Mouse (Mus musculus) liver, adult 2 months (tissue): ENCODE measurements around the gene Zfp382. TPM values are rescaled to one million over a fixed set of nuclear protein-coding genes. Genes with fewer than 3 reads are reported as not detected.
"Not testable (repeated sequence)": the region's sequence is repeated elsewhere in the genome, so short reads cannot be mapped to it uniquely, and the experiment has no call there.

Source experiments
- DNase-seq: peaks from one replicate; pipeline ENCODE4 v3.0.0-alpha.2; 2011; ENCODE audit warnings: low read depth, low spot score; ENCODE audit errors: extremely low read depth
- H3K27ac ChIP-seq: fragments of 200-500 bp; replicated peaks from 2 replicates; pipeline ENCODE4 v1.5.1; 2012; ENCODE audit warnings: low read depth, mild to moderate bottlenecking, control low read depth, inconsistent platforms, low read length; ENCODE audit not compliant: insufficient read depth
- H3K27me3 ChIP-seq: fragments of 200-500 bp; 2 replicates; pipeline ENCODE4 v1.6.1; 2012; ENCODE audit warnings: mild to moderate bottlenecking, moderate library complexity, low read length, inconsistent platforms; ENCODE audit not compliant: control insufficient read depth, insufficient read depth
- H3K36me3 ChIP-seq: fragments of 200-500 bp; 2 replicates; pipeline ENCODE4 v1.6.1; 2012; ENCODE audit warnings: low read length, inconsistent platforms; ENCODE audit not compliant: control insufficient read depth, insufficient read depth
- H3K4me1 ChIP-seq: fragments of 200-500 bp; 2 replicates; pipeline ENCODE4 v1.6.1; 2011; ENCODE audit warnings: low read length; ENCODE audit not compliant: control insufficient read depth, insufficient read depth
- H3K4me3 ChIP-seq: fragments of 200-500 bp; 2 replicates; pipeline ENCODE4 v1.5.1; 2011; ENCODE audit warnings: low read depth, mild to moderate bottlenecking, control low read depth, low read length, moderate library complexity; ENCODE audit not compliant: insufficient read depth
- H3K79me2 ChIP-seq: fragments of 200-500 bp; 2 replicates; pipeline ENCODE4 v1.6.1; 2012; ENCODE audit warnings: inconsistent platforms, mild to moderate bottlenecking, low read length, moderate library complexity; ENCODE audit not compliant: control insufficient read depth, insufficient read depth
- H3K9ac ChIP-seq: fragments of 200-500 bp; 2 replicates; pipeline ENCODE4 v1.6.1; 2012; ENCODE audit warnings: low read depth, mild to moderate bottlenecking, control low read depth, inconsistent platforms, low read length
- CTCF ChIP-seq: fragments of 200-500 bp; IDR thresholded peaks from 2 replicates; pipeline ENCODE4 v1.5.1; 2011; ENCODE audit warnings: low read depth, low read length, control low read depth
- POLR2A ChIP-seq: fragments of 200-500 bp; IDR thresholded peaks from 2 replicates; pipeline ENCODE4 v1.6.1; 2011; ENCODE audit warnings: low read length, control low read depth; ENCODE audit not compliant: insufficient read depth; ENCODE audit errors: extremely low read depth
- WGBS: fragments of 180-500 bp; shearing (Covaris S2); methylation state at CpG from one replicate; pipeline ENCODE4 v1.1.7; 2018; 5-methylcytosine and 5-hydroxymethylcytosine counted together
- polyA plus RNA-seq: library from polyadenylated mRNA; depleted of rRNA; stranded (reverse); fragments of >200 nt; gene quantifications from 2 replicates; pipeline ENCODE4 v1.2.3, GENCODE M21; 2012; rRNA removed
- total RNA-seq: library from RNA; depleted of rRNA; stranded (reverse); fragments of >200 nt; gene quantifications from 2 replicates; pipeline ENCODE4 v1.2.3, GENCODE M21; 2014; rRNA removed

Zfp382 gene
- total and polyA plus RNA-seq, 2 experiments, result 0.07 to 0.74 TPM

- no peak for DNase-seq
- Histone ChIP-seq H3K9ac (no peak overlapping the region), H3K4me1 (no peaks in the 10 kb centered on the region), H3K4me3 (no peak overlapping the region; the same call in 1 of the 2 replicates), H3K36me3 (peaks cover 10% of the 10 kb centered on the region), H3K79me2 (no peaks in the 10 kb centered on the region), H3K27me3 (no peaks in the 10 kb centered on the region), H3K27ac (no peak overlapping the region)
- WGBS, result 74% methylated on average over 12 of the region's 12 CpGs
- TF ChIP-seq CTCF (no peak), POLR2A (no peak)
Observed at GRCm38 (mm10) chr7:30176474-30176873, 54.7 kb downstream of the Zfp382 start.

- no peaks in the 10 kb centered on the region for H3K27me3 ChIP-seq
- WGBS, result 88% methylated on average over 11 of the region's 11 CpGs
- H3K4me1 ChIP-seq, result no peaks in the 10 kb centered on the region
- TF ChIP-seq CTCF, result no peak
- no peak for TF ChIP-seq POLR2A
- H3K79me2 ChIP-seq, result no peaks in the 10 kb centered on the region
- no peak overlapping the region for H3K27ac ChIP-seq
- H3K36me3 ChIP-seq, result peaks cover 10% of the 10 kb centered on the region
- no peak for DNase-seq
- no peak overlapping the region for H3K9ac ChIP-seq
- no peak overlapping the region for H3K4me3 ChIP-seq
Observed at GRCm38 (mm10) chr7:30178256-30178655, 56.5 kb downstream of the Zfp382 start.

- DNase-seq, result peak; percentile 58
- Histone ChIP-seq H3K36me3 (peaks cover 10% of the 10 kb centered on the region), H3K27ac (no peak overlapping the region), H3K79me2 (no peaks in the 10 kb centered on the region), H3K4me1 (peaks cover 3% of the 10 kb centered on the region), H3K27me3 (no peaks in the 10 kb centered on the region), H3K4me3 (no peak overlapping the region), H3K9ac (no peak overlapping the region)
- no peak for TF ChIP-seq POLR2A
- peak; percentile 67 for TF ChIP-seq CTCF
- WGBS, result 1% methylated on average over 4 of the region's 4 CpGs
Observed at GRCm38 (mm10) chr7:30181308-30181707, 59.6 kb downstream of the Zfp382 start.

DNA sequence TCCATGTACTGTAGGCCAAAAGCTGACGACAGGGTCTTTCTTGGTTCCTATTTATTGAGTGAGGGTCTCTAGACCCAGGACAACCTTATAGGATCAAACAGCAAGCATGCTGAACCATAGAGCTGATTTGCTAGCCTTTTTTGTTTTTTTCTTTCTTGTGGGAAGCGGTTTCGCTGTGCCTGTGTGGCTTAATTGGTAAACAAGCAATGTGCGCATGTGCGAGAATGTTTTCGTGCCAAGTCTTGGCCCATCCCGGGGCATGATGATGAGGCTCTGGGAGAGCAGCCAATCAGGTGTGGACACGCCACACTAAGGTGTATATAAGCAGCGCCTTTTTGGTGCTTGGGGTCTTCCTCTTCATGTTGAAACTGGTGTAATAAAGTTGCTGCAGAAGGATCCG lies 60.2 kb downstream of the Zfp382 start:
- 84% methylated on average over 10 of the region's 10 CpGs for WGBS
- H3K36me3 ChIP-seq, result peaks cover 10% of the 10 kb centered on the region
- not testable (repeated sequence) for H3K4me1 ChIP-seq, H3K27ac ChIP-seq, H3K9ac ChIP-seq, H3K27me3 ChIP-seq, H3K79me2 ChIP-seq, DNase-seq, H3K4me3 ChIP-seq

- H3K9ac ChIP-seq, H3K4me1 ChIP-seq, H3K79me2 ChIP-seq, H3K27ac ChIP-seq, DNase-seq, H3K27me3 ChIP-seq, H3K4me3 ChIP-seq: not testable (repeated sequence)
- WGBS, result 78% methylated on average over 7 of the region's 7 CpGs
- peaks cover 13% of the 10 kb centered on the region for H3K36me3 ChIP-seq
Observed at GRCm38 (mm10) chr7:30183189-30183588, 61.4 kb downstream of the Zfp382 start.

DNA sequence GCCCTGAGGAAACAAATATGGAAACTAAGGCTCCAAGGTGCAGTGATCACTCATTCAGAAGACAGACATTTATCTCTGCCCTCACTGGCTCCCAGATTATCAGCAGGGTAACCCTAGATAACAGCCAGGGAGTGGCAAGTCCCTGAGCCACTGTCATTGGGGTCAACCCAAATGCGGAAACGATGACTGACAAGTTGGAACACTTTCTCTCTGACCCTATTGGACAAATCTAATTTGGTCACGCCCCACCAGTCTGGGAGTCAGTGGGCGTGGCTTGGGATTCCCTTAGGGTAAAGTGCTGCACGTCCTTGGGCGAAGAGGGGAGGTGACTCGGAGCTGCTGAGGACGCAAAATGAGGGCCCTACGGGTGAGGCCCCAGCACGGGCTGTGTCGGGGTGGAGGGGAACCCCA lies 62.1 kb downstream of the Zfp382 start, which contains the start of gene Cox7a1:
TSS of gene Cox7a1 (plus strand) at position 266 of the 411 bp plus-strand sequence.
- DNase-seq, result peak; percentile 89
- TF ChIP-seq CTCF (no peak), POLR2A (0 out of 2 replicates have a peak, but pooled peaks have one; percentile 17)
- WGBS, result 0% methylated on average over 11 of the region's 11 CpGs

More for the DNA sequence above, 62.1 kb downstream of the Zfp382 start, which contains the start of gene Cox7a1:
- H3K27me3 ChIP-seq, result no peaks in the 10 kb centered on the region
- peak within 1 kb of the TSS; percentile 47 for H3K4me3 ChIP-seq
- peak within 1 kb of the TSS; percentile 46; the same call in 1 of the 2 replicates for H3K9ac ChIP-seq
- H3K27ac ChIP-seq, result peak within 1 kb of the TSS; percentile 20; the same call in 1 of the 2 replicates
- H3K36me3 ChIP-seq, result peaks cover 7% of the 10 kb centered on the region; the same call in 1 of the 2 replicates
- H3K79me2 ChIP-seq, result no peaks in the 10 kb centered on the region
- H3K4me1 ChIP-seq, result peaks cover 3% of the 10 kb centered on the region

Other genes with a start within 250 kb of the Zfp382 start
- gene Zfp27, start 215.4 kb upstream of the Zfp382 start, total RNA-seq, result 3.6 and 4.6 TPM in 2 replicates
- 1.1 and 1.3 TPM in 2 replicates for gene Zfp27, start 215.4 kb upstream of the Zfp382 start, polyA plus RNA-seq
- gene Zfp383, start 213.7 kb upstream of the Zfp382 start, total RNA-seq, result 2.4 and 3.2 TPM in 2 replicates
- 0.36 and 0.51 TPM in 2 replicates for gene Zfp383, start 213.7 kb upstream of the Zfp382 start, polyA plus RNA-seq
- gene Zfp74, start 167.9 kb upstream of the Zfp382 start, total RNA-seq, result 2.4 and 2.6 TPM in 2 replicates
- 2.3 and 2.7 TPM in 2 replicates for gene Zfp74, start 167.9 kb upstream of the Zfp382 start, polyA plus RNA-seq
- gene Zfp568, start 138.0 kb upstream of the Zfp382 start, total RNA-seq, result 8.7 and 8.8 TPM in 2 replicates
- gene Zfp568, start 138.0 kb upstream of the Zfp382 start, polyA plus RNA-seq, result 4.3 and 4.9 TPM in 2 replicates
- gene Zfp14, start 70.6 kb upstream of the Zfp382 start, total RNA-seq, result 1.1 TPM in 2 replicates
- 0.49 and 0.65 TPM in 2 replicates for gene Zfp14, start 70.6 kb upstream of the Zfp382 start, polyA plus RNA-seq
- 0.40 and 0.46 TPM in 2 replicates for gene Zfp82, start 49.0 kb upstream of the Zfp382 start, total RNA-seq
- 0.04 and 0.14 TPM in 2 replicates for gene Zfp82, start 49.0 kb upstream of the Zfp382 start, polyA plus RNA-seq
- gene Gm26920, start 31.5 kb upstream of the Zfp382 start, total RNA-seq, result 0.13 TPM in 1 of 2 replicates, not detected in the other
- not detected in 2 replicates for gene Gm26920, start 31.5 kb upstream of the Zfp382 start, polyA plus RNA-seq
- 0.37 and 0.67 TPM in 2 replicates for gene Zfp566, start 31.4 kb upstream of the Zfp382 start, total RNA-seq
- 0.56 and 1.9 TPM in 2 replicates for gene Zfp566, start 31.4 kb upstream of the Zfp382 start, polyA plus RNA-seq
- 19.0 and 19.6 TPM in 2 replicates for gene Zfp260, start 27.2 kb upstream of the Zfp382 start, total RNA-seq
- gene Zfp260, start 27.2 kb upstream of the Zfp382 start, polyA plus RNA-seq, result 8.3 and 11.1 TPM in 2 replicates
- gene Zfp146, start 47.8 kb downstream of the Zfp382 start, total RNA-seq, result 16.3 and 20.8 TPM in 2 replicates
- gene Zfp146, start 47.8 kb downstream of the Zfp382 start, polyA plus RNA-seq, result 5.1 and 6.9 TPM in 2 replicates
- 6.1 and 9.7 TPM in 2 replicates for gene Cox7a1, start 62.2 kb downstream of the Zfp382 start, total RNA-seq
- gene Cox7a1, start 62.2 kb downstream of the Zfp382 start, polyA plus RNA-seq, result 2.0 and 2.8 TPM in 2 replicates
- gene Capns1, start 76.9 kb downstream of the Zfp382 start, total RNA-seq, result 65.5 and 73.6 TPM in 2 replicates
- 235 and 253 TPM in 2 replicates for gene Capns1, start 76.9 kb downstream of the Zfp382 start, polyA plus RNA-seq
- 57.1 and 68.6 TPM in 2 replicates for gene Polr2i, start 110.0 kb downstream of the Zfp382 start, total RNA-seq
- gene Polr2i, start 110.0 kb downstream of the Zfp382 start, polyA plus RNA-seq, result 99.9 and 109 TPM in 2 replicates
- gene Tbcb, start 110.3 kb downstream of the Zfp382 start, total RNA-seq, result 32.3 and 32.5 TPM in 2 replicates
- 21.5 and 22.1 TPM in 2 replicates for gene Tbcb, start 110.3 kb downstream of the Zfp382 start, polyA plus RNA-seq
- not detected in 2 replicates for gene Ovol3, start 113.8 kb downstream of the Zfp382 start, total RNA-seq
- gene Ovol3, start 113.8 kb downstream of the Zfp382 start, polyA plus RNA-seq, result 0.94 and 1.0 TPM in 2 replicates
- not detected in 2 replicates for gene Thap8, start 158.2 kb downstream of the Zfp382 start, total RNA-seq
- not detected in 2 replicates for gene Thap8, start 158.2 kb downstream of the Zfp382 start, polyA plus RNA-seq
- 0.55 and 0.81 TPM in 2 replicates for gene Wdr62, start 158.5 kb downstream of the Zfp382 start, total RNA-seq
- 4.8 and 5.9 TPM in 2 replicates for gene Wdr62, start 158.5 kb downstream of the Zfp382 start, polyA plus RNA-seq
- 0.18 and 0.54 TPM in 2 replicates for gene Clip3, start 169.8 kb downstream of the Zfp382 start, total RNA-seq
- gene Clip3, start 169.8 kb downstream of the Zfp382 start, polyA plus RNA-seq, result 0.24 and 0.80 TPM in 2 replicates
- gene Alkbh6, start 186.8 kb downstream of the Zfp382 start, total RNA-seq, result 15.0 and 16.8 TPM in 2 replicates
- gene Alkbh6, start 186.8 kb downstream of the Zfp382 start, polyA plus RNA-seq, result 38.7 and 51.4 TPM in 2 replicates
- 1.7 and 3.5 TPM in 2 replicates for gene Syne4, start 192.9 kb downstream of the Zfp382 start, total RNA-seq
- 2.2 and 4.9 TPM in 2 replicates for gene Syne4, start 192.9 kb downstream of the Zfp382 start, polyA plus RNA-seq
- 0.18 and 0.34 TPM in 2 replicates for gene E130208F15Rik, start 199.8 kb downstream of the Zfp382 start, total RNA-seq
- gene E130208F15Rik, start 199.8 kb downstream of the Zfp382 start, polyA plus RNA-seq, result 0.06 and 0.39 TPM in 2 replicates
- 4.0 and 4.4 TPM in 2 replicates for gene Sdhaf1, start 202.0 kb downstream of the Zfp382 start, total RNA-seq
- 15.8 and 16.2 TPM in 2 replicates for gene Sdhaf1, start 202.0 kb downstream of the Zfp382 start, polyA plus RNA-seq
- 0.74 and 1.7 TPM in 2 replicates for gene Lrfn3, start 240.8 kb downstream of the Zfp382 start, total RNA-seq
- 12.9 and 22.2 TPM in 2 replicates for gene Lrfn3, start 240.8 kb downstream of the Zfp382 start, polyA plus RNA-seq